Mouse (Mus musculus): ENCODE results near the gene Crbn.

The Crbn gene

GRCm38 (mm10) chr6:106799333-106800226 lies at the start of gene Crbn:
Gene Crbn (minus strand): TSS chr6:106800077.
- DNase-seq = peak; percentile 94

DNA sequence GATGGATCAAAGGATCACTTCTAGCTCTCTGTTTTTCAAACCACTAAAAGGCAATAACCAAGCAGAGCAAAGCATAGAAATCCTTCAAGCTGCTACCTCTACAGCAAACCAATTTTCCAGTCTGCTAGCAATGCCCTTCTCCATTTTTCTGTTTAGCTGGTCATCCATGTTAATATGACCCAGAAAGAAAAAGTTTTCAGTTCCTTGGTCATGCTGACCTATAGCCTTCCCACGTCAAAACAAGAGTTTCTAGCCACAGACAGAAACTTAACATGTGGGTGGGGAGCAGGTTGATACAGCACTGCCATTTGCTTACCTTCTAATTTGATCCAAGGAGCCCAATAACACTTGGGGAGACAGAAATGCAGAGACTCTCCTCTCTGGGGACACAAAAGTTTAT lies 40.3 kb upstream of the Crbn start:
- DNase-seq = no peak

GRCm38 (mm10) chr6:106838053-106838452 lies 38.2 kb upstream of the Crbn start:
- no peak for DNase-seq

DNA sequence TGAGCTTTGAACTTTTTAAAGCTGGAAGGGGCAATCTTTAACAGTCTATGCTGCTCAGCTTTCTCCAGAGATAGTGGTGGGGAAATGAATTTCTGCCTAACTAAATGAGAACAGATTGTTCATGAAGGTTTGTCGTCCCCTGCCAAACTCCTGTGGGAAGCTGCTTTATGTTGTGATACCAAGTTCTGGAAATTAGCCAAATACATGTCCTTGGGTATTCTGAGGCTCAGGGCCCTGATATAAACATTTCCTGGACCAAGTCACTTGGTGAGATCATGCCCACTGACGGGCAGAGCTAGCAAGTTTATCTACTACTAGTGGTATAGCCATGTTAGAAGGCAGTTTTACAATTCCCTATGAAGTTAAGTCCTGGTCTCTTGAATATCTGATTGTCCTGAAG lies 35.4 kb upstream of the Crbn start:
- no peak for DNase-seq

DNA sequence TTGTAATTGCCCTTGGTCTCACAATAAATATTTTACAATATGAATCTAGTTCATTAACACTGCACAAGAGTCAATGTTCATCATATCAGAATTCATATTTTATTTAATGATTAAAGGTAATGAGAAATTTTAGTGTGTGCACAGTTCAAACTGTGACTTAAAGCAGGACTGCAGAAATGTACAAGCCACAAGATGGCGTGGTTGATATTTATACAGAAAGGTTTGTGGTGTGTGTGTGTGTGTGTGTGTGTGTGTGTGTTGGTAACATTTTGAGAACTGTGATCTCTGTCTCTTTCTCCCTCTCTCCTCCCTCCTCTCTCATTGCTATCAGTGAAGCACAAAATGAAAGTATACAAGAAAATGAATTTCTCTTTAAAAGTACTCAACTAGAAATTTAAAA lies 22.5 kb upstream of the Crbn start:
- no peak for DNase-seq

GRCm38 (mm10) chr6:106820566-106820965 lies 20.7 kb upstream of the Crbn start:
- DNase-seq = no peak

DNA sequence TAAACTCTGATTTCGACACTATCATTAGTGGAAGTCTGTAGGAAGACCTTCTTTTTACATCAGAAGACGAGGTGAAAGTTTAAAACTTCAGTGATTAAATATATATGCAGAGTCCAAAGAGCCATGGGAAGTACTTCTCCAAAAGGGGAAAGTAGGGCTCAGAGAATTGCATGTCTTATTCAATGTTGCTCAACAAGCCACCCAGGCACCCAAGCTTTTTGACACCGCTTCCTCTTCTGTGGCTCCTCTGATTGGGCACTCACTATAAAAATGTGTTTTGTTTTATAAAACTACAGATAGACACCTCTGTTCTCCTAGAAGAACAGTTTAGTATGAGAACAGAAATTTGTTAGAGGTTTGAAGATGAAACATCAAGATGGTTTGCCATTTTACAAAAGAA lies 20.0 kb upstream of the Crbn start:
- DNase-seq = no peak

DNA sequence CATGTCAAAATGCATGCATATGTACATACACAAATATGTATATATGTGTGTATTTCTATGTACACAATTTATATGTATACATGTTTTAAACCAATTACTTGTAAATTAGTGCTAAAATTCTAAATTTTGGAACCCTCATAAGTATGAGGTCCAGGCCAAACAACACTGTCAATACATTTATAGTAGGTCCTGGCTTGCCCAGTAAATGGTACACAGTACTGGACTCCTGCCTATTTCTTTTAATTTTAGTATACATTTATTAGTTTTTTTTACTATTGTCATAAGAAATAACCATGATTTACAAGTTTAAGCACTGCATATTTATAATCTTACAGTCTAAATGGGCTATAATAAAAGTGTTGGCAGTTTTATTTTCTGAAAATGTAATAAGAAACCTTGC lies 19.4 kb upstream of the Crbn start:
- no peak for DNase-seq

GRCm38 (mm10) chr6:106810686-106811085 lies 10.8 kb upstream of the Crbn start:
- no peak for DNase-seq

DNA sequence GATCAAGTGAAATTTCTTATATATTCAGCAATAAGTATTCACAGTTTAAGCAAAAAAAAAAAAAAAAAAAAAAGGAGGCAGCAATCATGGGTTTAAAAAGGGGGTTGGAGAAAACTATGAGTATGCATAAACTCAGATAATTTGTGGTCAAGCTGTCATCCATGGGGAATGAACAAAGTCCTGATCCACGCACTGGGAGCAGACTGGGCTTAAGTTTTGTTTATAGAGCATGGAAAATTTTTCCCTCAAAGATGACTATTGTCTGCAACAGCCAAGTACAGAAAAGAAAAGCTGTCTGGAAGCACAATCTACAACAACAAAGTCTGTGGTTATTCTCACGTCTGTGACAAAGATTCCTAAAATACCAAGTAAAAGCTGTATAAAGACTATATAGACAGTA lies 9.3 kb upstream of the Crbn start:
- DNase-seq = no peak

- peak; percentile 45 for DNase-seq
These were observed 5.0 kb upstream of the Crbn start for GRCm38 (mm10) chr6:106804904-106805303.

DNA sequence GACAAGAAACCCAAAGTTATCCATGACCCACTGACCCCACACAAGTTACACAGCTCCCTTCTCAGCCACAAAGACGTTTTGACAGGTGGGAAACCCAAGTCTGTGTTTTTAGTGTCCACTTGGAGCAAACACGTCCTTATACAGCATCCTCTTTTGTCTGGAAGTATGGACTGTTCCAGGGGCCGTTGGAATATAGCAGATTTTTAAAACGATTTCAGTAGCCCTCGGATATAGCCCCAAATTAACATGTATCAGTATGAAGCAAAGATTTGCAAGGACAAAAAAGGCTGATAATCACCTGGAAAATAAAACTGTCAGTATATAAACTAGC lies 315 bp upstream of the Crbn start:
- DNase-seq = no peak

GRCm38 (mm10) chr6:106794094-106794814 lies 5.6 kb downstream of the Crbn start:
- no peak for DNase-seq

DNA sequence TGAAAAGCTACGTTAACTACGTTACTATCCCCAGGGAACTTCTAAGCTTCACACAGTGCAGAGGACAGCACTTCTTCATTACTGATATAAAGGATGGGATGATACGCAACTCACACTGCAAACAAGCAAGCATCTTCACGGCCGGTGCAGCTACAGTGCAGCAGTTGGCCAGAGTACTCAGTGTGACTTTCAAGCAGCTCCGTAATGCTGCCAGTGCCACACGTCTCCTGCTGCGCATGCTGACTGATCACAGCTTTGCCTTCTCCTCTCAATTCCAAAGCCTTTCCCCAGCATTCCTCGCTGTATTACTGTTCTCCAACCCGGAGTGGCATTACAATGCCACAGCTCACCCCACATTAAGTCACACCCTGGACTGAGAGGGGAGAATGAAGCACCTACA lies 6.3 kb downstream of the Crbn start:
- no peak for DNase-seq

GRCm38 (mm10) chr6:106793088-106793487 lies 6.8 kb downstream of the Crbn start:
- no peak for DNase-seq

GRCm38 (mm10) chr6:106792486-106792885 lies 7.4 kb downstream of the Crbn start:
- no peak for DNase-seq

DNA sequence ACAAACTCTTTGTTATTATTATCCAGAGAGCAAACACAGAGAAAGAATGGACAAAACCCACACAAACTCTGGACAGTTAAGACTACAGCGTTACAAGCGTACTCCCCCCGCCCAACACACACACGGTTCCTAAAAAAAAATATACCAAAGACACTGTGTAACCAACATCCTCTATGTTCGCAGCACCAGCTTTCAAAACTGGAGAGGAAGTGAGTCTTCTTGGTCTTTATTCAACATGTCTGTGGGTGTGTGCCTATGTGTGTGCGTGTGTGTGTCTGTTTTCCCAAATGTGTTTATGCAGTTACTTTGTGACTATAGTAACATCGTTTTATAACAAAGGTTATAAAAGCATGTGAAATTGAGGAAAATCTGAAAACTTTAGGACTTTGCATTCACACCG lies 8.4 kb downstream of the Crbn start:
- DNase-seq = no peak

GRCm38 (mm10) chr6:106787138-106787537 lies 12.7 kb downstream of the Crbn start:
- no peak for DNase-seq

DNA sequence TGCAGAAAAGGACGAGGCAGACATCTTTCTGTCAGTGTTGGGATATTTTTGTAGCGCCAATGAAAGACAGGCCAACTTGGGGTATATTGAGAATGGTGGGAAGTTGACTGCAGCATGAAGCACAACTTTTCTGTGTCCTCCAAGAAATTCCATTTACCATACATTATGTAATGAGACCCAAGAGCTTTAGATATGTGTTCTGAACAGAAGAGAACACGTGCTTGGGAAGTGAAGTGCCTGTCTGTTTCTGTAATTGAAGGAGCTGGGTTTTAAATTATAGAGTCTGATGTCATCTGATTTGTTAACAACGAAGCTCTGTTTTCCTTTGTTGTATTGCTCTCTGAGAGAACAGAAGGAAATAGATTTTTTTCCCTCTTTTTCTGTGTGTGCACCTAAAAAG lies 29.8 kb downstream of the Crbn start:
- DNase-seq = no peak

DNA sequence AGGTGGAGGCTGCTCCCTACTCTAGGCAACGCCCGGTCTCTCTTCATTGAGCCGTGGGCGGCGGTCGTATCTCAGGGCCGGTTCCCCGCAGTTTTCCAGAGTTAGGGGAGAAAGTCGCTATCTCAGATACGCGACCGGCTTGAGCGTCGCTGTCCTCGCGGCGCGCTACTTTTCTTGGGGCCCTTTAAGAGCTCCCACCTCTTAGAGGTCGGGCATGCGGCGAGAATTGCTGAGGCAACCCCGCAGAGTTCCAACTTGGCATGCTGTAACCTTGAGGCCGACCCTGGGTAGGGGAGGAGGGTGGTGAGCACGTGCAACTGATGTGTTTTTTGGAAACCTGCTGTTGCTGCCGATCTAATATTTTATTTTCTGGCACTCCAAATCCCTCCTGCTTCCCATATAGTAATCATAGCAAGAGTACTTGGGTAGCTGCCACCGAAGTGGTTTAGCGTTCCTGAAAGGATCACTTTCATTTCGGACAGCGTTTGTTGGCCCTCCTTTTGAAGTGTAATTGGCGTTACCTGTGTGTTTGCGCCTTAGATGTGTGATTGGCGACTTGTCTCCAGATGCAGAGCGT lies 30.5 kb downstream of the Crbn start:
- no peak for DNase-seq

- peak; percentile 100 for DNase-seq
These were observed 31.1 kb downstream of the Crbn start, which contains the start of gene Trnt1 for GRCm38 (mm10) chr6:106768640-106769289. Gene Trnt1 (plus strand): TSS chr6:106769120.

DNA sequence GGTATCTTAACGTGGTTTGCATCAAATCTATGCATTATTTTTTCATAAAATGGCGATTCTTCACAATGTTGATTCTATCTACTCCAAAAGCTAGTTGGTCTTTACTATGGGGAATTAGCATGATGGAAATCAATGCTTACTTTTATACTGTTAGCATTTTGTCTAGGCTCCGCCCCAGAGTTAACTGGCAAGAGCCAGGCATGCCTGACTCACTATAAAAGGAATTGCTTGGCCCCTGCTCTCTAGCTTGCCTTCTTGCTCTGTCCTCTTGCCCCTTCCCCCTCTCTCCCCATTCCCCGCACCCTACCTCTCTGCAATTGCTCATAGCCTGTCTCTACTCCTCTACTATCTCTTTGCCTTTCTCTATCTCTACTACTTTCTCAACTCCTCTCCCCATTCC lies 33.1 kb downstream of the Crbn start:
- DNase-seq = no peak

- DNase-seq = no peak
These were observed 34.0 kb downstream of the Crbn start for GRCm38 (mm10) chr6:106765892-106766291.
